1 mouse cellular context compared by ENCODE assay signal in genomic region chr7:44531946-44532732, GRCm38 (mm10).
TF ChIP-seq lines count a peak whose summit lies in the region.

Gene Spib (minus strand): TSS chr7:44532071.

TF ChIP-seq in CH12.LX, 34 proteins besides CTCF, POLR2A, EP300 and RAD21 (continued from another document):
- no peak for TF ChIP-seq SMC3 (IDR thresholded peaks at IDR 0.05; ENCODE audit: low read depth, low read length)
- peak; percentile 95 for TF ChIP-seq TBP (conservative IDR thresholded peaks at IDR 0.05; ENCODE audit: low read depth, low read length)
- no peak for TF ChIP-seq JUN (IDR thresholded peaks at IDR 0.05; ENCODE audit: insufficient read depth, low read depth, low read length)
- no peak for TF ChIP-seq PAX5 (IDR thresholded peaks at IDR 0.05; ENCODE audit: low read length)
- peak; percentile 97 for TF ChIP-seq NELFE (IDR thresholded peaks at IDR 0.05; ENCODE audit: low read depth, low read length)
